Mouse (Mus musculus): ENCODE measurements around the gene Mageb5. TPM values are rescaled to one million over a fixed set of nuclear protein-coding genes. Genes with fewer than 3 reads are reported as not detected.
"Not testable (repeated sequence)": the region's sequence is repeated elsewhere in the genome, so short reads cannot be mapped to it uniquely, and the experiment has no call there.

Mageb5 gene
- not detected in 2 replicates for polyA plus RNA-seq (2014; fragmentation: Nextera tagmentation; extraction: Ambion mirVana)

GRCm38 (mm10) chrX:91782918-91783317 is at the start of gene Mageb5:
TSS of gene Mageb5 (minus strand) at chrX:91783018.
- H3K9ac ChIP-seq (ENCODE audit: low read length); H3K36me3 ChIP-seq (ENCODE audit: control insufficient read depth, insufficient read depth, low read length); ATAC-seq (replicated peaks; ENCODE audit: low FRiP score, low TSS enrichment, low read depth); H3K4me3 ChIP-seq (ENCODE audit: low read depth, low read length); H3K4me2 ChIP-seq (ENCODE audit: low read length); H3K9me3 ChIP-seq (ENCODE audit: control insufficient read depth, low read length); H3K27me3 ChIP-seq (replicated peaks; ENCODE audit: control insufficient read depth, insufficient read depth, low read length); DNase-seq (ENCODE audit: low spot score); H3K27ac ChIP-seq (ENCODE audit: low read depth); H3K4me1 ChIP-seq (replicated peaks; ENCODE audit: control insufficient read depth, insufficient read depth, low read length): not testable (repeated sequence)
- 80% methylated on average over 1 of the region's 1 CpGs for WGBS

GRCm38 (mm10) chrX:91759591-91760226 is 23.1 kb downstream of the Mageb5 start:
- ATAC-seq (replicated peaks; ENCODE audit: low FRiP score, low TSS enrichment, low read depth); H3K36me3 ChIP-seq (ENCODE audit: control insufficient read depth, insufficient read depth, low read length); H3K27ac ChIP-seq (ENCODE audit: low read depth); H3K4me1 ChIP-seq (replicated peaks; ENCODE audit: control insufficient read depth, insufficient read depth, low read length); DNase-seq (ENCODE audit: low spot score); H3K27me3 ChIP-seq (replicated peaks; ENCODE audit: control insufficient read depth, insufficient read depth, low read length); H3K4me3 ChIP-seq (ENCODE audit: low read depth, low read length); H3K9ac ChIP-seq (ENCODE audit: low read length); H3K4me2 ChIP-seq (ENCODE audit: low read length); H3K9me3 ChIP-seq (ENCODE audit: control insufficient read depth, low read length): not testable (repeated sequence)
- no CpG with 5 or more reads among the region's 1 CpGs for WGBS

Other genes starting within 250 kb of the Mageb5 start
- not detected in 2 replicates for gene 1700084M14Rik, start 207.1 kb downstream of the Mageb5 start, polyA plus RNA-seq (2014; fragmentation: Nextera tagmentation; extraction: Ambion mirVana)
- not detected in 2 replicates for gene Gm14781, start 150.8 kb downstream of the Mageb5 start, polyA plus RNA-seq (2014; fragmentation: Nextera tagmentation; extraction: Ambion mirVana)
- not detected in 2 replicates for gene Mageb1, start 233.3 kb upstream of the Mageb5 start, polyA plus RNA-seq (2014; fragmentation: Nextera tagmentation; extraction: Ambion mirVana)